Mouse (Mus musculus) embryonic facial prominence, embryonic 15.5 days (tissue): ENCODE data around the gene Pbx4. TPM values are rescaled to one million over a fixed set of nuclear protein-coding genes. Genes with fewer than 3 reads are reported as not detected.

ENCODE experiments used
- ATAC-seq: fragments of 200-750 bp; cut with Nextera tagmentation; 2 replicates; pipeline ENCODE4 v1.8.0; 2017; ENCODE audit warnings: low read depth, moderate TSS enrichment; ENCODE audit not compliant: insufficient number of reproducible peaks, low FRiP score, low TSS enrichment
- H3K27ac ChIP-seq: fragments of 300-500 bp; sonication (generic); replicated peaks from 2 replicates; pipeline ENCODE4 v1.5.1; 2015; ENCODE audit warnings: mild to moderate bottlenecking, inconsistent platforms
- H3K27me3 ChIP-seq: fragments of 300-500 bp; sonication (generic); 2 replicates; pipeline ENCODE4 v1.6.1; 2015; ENCODE audit warnings: inconsistent platforms
- H3K36me3 ChIP-seq: fragments of 300-500 bp; sonication (generic); 2 replicates; pipeline ENCODE4 v1.6.1; 2015; ENCODE audit warnings: mild to moderate bottlenecking, inconsistent platforms
- H3K4me1 ChIP-seq: fragments of 300-500 bp; sonication (generic); 2 replicates; pipeline ENCODE4 v1.6.1; 2015; ENCODE audit warnings: inconsistent platforms
- H3K4me2 ChIP-seq: fragments of 300-500 bp; sonication (generic); replicated peaks from 2 replicates; pipeline ENCODE4 v1.6.1; 2015; ENCODE audit warnings: mild to moderate bottlenecking, inconsistent platforms
- H3K4me3 ChIP-seq: fragments of 300-500 bp; sonication (generic); replicated peaks from 2 replicates; pipeline ENCODE4 v1.5.1; 2015; ENCODE audit warnings: mild to moderate bottlenecking, inconsistent platforms
- H3K9ac ChIP-seq: fragments of 300-500 bp; sonication (generic); 2 replicates; pipeline ENCODE4 v1.6.1; 2015; ENCODE audit warnings: inconsistent platforms
- H3K9me3 ChIP-seq: fragments of 300-500 bp; sonication (generic); replicated peaks from 2 replicates; pipeline ENCODE4 v1.6.1; 2016; ENCODE audit warnings: inconsistent platforms
- WGBS: fragments of 180-500 bp; shearing (Covaris S2); methylation state at CpG from one replicate; pipeline ENCODE4 v1.1.7; 2015; 5-methylcytosine and 5-hydroxymethylcytosine counted together
- polyA plus RNA-seq: library from polyadenylated mRNA; unstranded; fragments of >200 nt; fragmentation: Nextera tagmentation; extraction: Ambion mirVana; gene quantifications from 2 replicates; pipeline ENCODE4 v1.2.1, GENCODE M21; 2015

The Pbx4 gene
- polyA plus RNA-seq, 1 experiment from 2014 or later: 19.4 TPM

GRCm38 (mm10) chr8:69814881-69815280 lies 17.4 kb upstream of the Pbx4 start:
- H3K36me3 ChIP-seq: peaks cover 46% of the 10 kb centered on the region
- H3K4me1 ChIP-seq: no peaks in the 10 kb centered on the region
- no peak overlapping the region for H3K9ac ChIP-seq
- no peaks in the 10 kb centered on the region for H3K9me3 ChIP-seq
- WGBS: 70% methylated on average over 2 of the region's 2 CpGs
- ATAC-seq: no peak
- H3K4me2 ChIP-seq: no peak overlapping the region
- H3K4me3 ChIP-seq: no peak overlapping the region
- H3K27me3 ChIP-seq: no peaks in the 10 kb centered on the region
- no peak overlapping the region for H3K27ac ChIP-seq

- H3K4me1 ChIP-seq: no peaks in the 10 kb centered on the region
- H3K4me3 ChIP-seq: no peak overlapping the region
- WGBS: 93% methylated on average over 4 of the region's 4 CpGs
- ATAC-seq: no peak
- H3K9me3 ChIP-seq: no peaks in the 10 kb centered on the region
- H3K27me3 ChIP-seq: no peaks in the 10 kb centered on the region
- H3K27ac ChIP-seq: no peak overlapping the region
- H3K9ac ChIP-seq: no peak overlapping the region
- H3K36me3 ChIP-seq: peaks cover 46% of the 10 kb centered on the region
- H3K4me2 ChIP-seq: no peak overlapping the region
These were observed 16.9 kb upstream of the Pbx4 start for GRCm38 (mm10) chr8:69815396-69815795.

DNA sequence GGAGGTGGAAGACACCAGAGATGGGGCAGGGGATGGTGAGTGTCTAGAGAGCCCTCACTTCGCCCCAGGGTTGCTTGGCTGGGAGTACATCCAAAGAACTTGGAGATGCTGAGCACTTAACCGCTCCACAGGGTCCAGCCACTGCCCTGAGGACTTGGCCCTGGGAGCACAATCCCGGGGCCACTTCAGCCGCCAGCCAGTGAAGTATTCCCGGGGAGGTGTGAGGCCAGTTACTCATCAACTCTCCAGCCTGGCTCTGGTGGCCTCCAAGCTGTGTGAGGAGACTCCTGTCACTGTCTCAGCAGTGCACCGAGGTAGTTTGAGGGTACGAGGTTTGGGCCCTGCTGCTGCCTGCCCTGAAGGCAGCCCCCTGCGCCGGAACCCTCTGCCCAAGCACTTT lies 11.8 kb upstream of the Pbx4 start:
- Histone ChIP-seq H3K36me3 (peaks cover 19% of the 10 kb centered on the region; the same call in 1 of the 2 replicates), H3K4me2 (no peak overlapping the region), H3K4me3 (no peak overlapping the region), H3K27me3 (no peaks in the 10 kb centered on the region), H3K9ac (no peak overlapping the region), H3K27ac (no peak overlapping the region), H3K4me1 (peaks cover 29% of the 10 kb centered on the region), H3K9me3 (no peaks in the 10 kb centered on the region)
- 74% methylated on average over 9 of the region's 9 CpGs for WGBS
- ATAC-seq: no peak

DNA sequence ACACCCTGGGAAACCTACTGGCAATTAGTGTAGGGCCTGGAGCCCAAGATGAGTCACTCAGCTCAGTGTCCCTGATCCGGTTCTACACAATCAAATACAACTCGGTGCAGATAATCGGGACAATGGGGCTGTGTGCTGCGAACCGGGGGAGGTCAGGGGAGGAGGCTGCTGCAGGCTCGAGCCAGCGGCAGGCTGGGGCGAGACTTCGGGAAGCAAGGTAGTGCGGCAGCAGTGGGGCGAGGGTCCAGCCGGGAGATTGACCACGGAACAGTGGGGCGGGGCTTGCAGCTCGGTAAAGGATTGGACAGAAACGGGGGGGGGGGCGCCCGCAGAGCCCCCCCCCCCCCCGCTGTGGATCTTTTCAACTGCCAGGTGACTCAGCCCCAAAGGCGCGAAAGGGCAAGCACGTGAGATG lies 10.3 kb upstream of the Pbx4 start:
- Histone ChIP-seq H3K9ac (peak overlapping the region; percentile 69), H3K4me2 (peak overlapping the region; percentile 88), H3K27ac (no peak overlapping the region), H3K9me3 (no peaks in the 10 kb centered on the region), H3K36me3 (peaks cover 19% of the 10 kb centered on the region; the same call in 1 of the 2 replicates), H3K4me3 (peak overlapping the region; percentile 67), H3K27me3 (no peaks in the 10 kb centered on the region), H3K4me1 (peaks cover 29% of the 10 kb centered on the region)
- peak; percentile 26; the same call in 1 of the 2 replicates for ATAC-seq
- WGBS: 3% methylated on average over 19 of the region's 22 CpGs

DNA sequence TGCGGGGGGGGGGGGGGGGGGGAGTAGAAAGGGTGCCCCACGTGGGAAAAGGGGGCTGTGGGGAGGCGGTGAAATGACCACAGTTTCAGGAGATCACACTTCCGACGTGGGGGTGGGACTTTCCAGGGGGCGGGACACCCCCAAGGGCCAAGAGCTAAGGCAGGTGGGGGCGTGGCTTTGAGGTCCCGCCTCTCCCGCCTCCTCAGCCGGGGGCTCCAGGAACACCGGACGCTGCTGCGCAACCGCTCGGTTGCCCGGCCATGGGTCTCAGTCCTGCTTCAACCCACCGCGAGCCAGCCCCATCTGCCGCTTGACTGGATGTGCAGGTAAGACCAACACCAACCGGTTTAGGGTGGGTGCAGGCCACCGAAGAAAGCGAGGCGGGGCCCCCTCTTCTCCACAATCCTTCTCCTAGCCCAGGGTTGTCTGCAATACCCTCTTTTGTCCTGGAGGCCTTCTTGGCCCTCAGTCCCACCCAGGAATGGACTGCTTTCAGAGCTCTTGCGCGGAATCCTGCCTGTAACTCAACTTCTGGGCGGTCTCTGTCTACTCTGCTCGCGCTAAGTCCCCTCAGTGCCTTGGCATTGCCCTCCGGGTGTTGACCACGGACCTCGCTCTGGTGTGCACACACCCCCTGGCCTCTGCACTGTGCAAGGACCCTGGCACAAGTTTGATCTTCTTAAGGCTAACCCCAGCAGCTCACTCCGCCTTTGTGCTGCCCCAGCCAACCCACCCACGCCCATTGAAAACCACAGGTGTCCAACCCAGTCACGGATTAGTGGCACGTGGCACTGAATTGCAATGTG lies 9.7 kb upstream of the Pbx4 start, which contains the start of gene Lpar2:
TSS of gene Lpar2 (plus strand) at position 44 of the 806 bp plus-strand sequence.
- H3K27me3 ChIP-seq: no peaks in the 10 kb centered on the region
- ATAC-seq: peak; percentile 56
- peak within 1 kb of the TSS; percentile 69 for H3K9ac ChIP-seq
- H3K4me1 ChIP-seq: peaks cover 29% of the 10 kb centered on the region
- H3K4me2 ChIP-seq: peak within 1 kb of the TSS; percentile 88
- no peaks in the 10 kb centered on the region for H3K9me3 ChIP-seq
- H3K36me3 ChIP-seq: peaks cover 14% of the 10 kb centered on the region; the same call in 1 of the 2 replicates
- H3K27ac ChIP-seq: peak within 1 kb of the TSS; percentile 48; the same call in 1 of the 2 replicates
- under 1% methylated on average over 32 of the region's 35 CpGs for WGBS
- H3K4me3 ChIP-seq: peak within 1 kb of the TSS; percentile 67

DNA sequence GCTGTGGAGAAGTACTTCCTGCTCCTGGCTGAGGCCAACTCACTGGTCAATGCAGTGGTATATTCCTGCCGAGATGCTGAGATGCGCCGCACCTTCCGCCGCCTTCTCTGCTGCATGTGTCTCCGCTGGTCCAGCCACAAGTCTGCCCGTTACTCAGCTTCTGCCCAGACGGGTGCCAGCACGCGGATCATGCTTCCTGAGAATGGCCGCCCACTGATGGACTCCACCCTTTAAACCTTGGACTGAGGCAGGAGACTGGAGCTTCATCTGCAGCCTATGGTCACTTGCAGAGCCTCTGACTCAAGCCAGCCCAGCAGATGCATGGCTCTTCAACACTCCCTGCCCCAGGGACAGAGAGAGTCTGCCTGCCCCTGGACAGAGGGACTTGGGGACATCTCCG lies 5.9 kb upstream of the Pbx4 start:
- Histone ChIP-seq H3K4me3 (no peak overlapping the region), H3K4me1 (peaks cover 29% of the 10 kb centered on the region), H3K9me3 (no peaks in the 10 kb centered on the region), H3K27me3 (no peaks in the 10 kb centered on the region), H3K4me2 (no peak overlapping the region), H3K9ac (no peak overlapping the region), H3K27ac (no peak overlapping the region), H3K36me3 (peaks cover 10% of the 10 kb centered on the region; the same call in 1 of the 2 replicates)
- WGBS: 90% methylated on average over 12 of the region's 12 CpGs
- ATAC-seq: no peak

GRCm38 (mm10) chr8:69837057-69837682 lies 4.9 kb downstream of the Pbx4 start:
- H3K9me3 ChIP-seq: no peaks in the 10 kb centered on the region
- no peaks in the 10 kb centered on the region for H3K36me3 ChIP-seq
- WGBS: 67% methylated on average over 8 of the region's 8 CpGs
- H3K4me1 ChIP-seq: peaks cover 7% of the 10 kb centered on the region
- H3K27me3 ChIP-seq: no peaks in the 10 kb centered on the region
- no peak for ATAC-seq
- no peak overlapping the region for H3K4me2 ChIP-seq
- H3K9ac ChIP-seq: no peak overlapping the region
- H3K4me3 ChIP-seq: no peak overlapping the region
- H3K27ac ChIP-seq: no peak overlapping the region

- Histone ChIP-seq H3K4me1 (no peaks in the 10 kb centered on the region), H3K9me3 (no peaks in the 10 kb centered on the region), H3K4me2 (no peak overlapping the region), H3K27ac (no peak overlapping the region), H3K27me3 (no peaks in the 10 kb centered on the region), H3K4me3 (no peak overlapping the region), H3K36me3 (no peaks in the 10 kb centered on the region), H3K9ac (no peak overlapping the region)
- no peak for ATAC-seq
- WGBS: 67% methylated on average over 3 of the region's 3 CpGs
These were observed 15.1 kb downstream of the Pbx4 start for GRCm38 (mm10) chr8:69847167-69848065.

GRCm38 (mm10) chr8:69848951-69849350 lies 16.7 kb downstream of the Pbx4 start:
- Histone ChIP-seq H3K36me3 (no peaks in the 10 kb centered on the region), H3K4me3 (no peak overlapping the region), H3K9me3 (no peaks in the 10 kb centered on the region), H3K27me3 (no peaks in the 10 kb centered on the region), H3K27ac (no peak overlapping the region), H3K4me2 (no peak overlapping the region), H3K4me1 (no peaks in the 10 kb centered on the region), H3K9ac (no peak overlapping the region)
- 61% methylated on average over 8 of the region's 8 CpGs for WGBS
- ATAC-seq: peak; percentile 52; the same call in 1 of the 2 replicates

- no peaks in the 10 kb centered on the region for H3K27me3 ChIP-seq
- H3K4me1 ChIP-seq: no peaks in the 10 kb centered on the region
- ATAC-seq: no peak
- H3K4me3 ChIP-seq: no peak overlapping the region
- no peak overlapping the region for H3K9ac ChIP-seq
- H3K36me3 ChIP-seq: no peaks in the 10 kb centered on the region
- H3K4me2 ChIP-seq: no peak overlapping the region
- H3K9me3 ChIP-seq: no peaks in the 10 kb centered on the region
- 41% methylated on average over 3 of the region's 3 CpGs for WGBS
- no peak overlapping the region for H3K27ac ChIP-seq
These were observed 17.6 kb downstream of the Pbx4 start for GRCm38 (mm10) chr8:69849899-69850298.
